8 mouse cellular contexts compared by ENCODE assay signal in the genomic region with DNA sequence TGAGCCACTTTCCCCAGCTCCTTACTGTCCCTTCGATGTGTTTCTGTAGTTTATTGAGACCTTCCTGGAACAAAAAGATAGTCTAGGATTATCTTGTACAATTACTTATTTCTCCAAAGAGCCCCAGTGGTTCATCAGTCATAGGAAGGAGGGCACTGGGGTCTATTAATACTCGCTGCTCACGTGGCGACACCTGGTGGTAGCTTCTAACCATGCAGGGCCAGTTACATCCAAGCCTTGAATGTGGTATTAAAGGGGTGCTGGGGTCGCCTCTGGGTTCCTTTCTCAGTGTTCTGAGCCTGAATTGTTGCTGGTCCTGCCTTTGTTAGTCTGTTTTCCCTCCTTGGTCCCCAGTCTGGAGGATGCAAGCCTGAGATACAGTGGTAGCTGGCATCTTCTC. TPM values are rescaled to one million over a fixed set of nuclear protein-coding genes. Genes with fewer than 3 reads are reported as not detected.
DNase-seq lines count a peak whose midpoint lies in the region; ATAC-seq and TF ChIP-seq lines count a peak whose summit lies in the region.

No protein-coding gene starts in this region.

- H3K9me3 ChIP-seq in kidney, embryonic 16.5 days (ENCODE audit: low read length), result no peaks in the 10 kb centered on the region
- no peaks in the 10 kb centered on the region for H3K9me3 ChIP-seq in G1E (replicated peaks)
- no peaks in the 10 kb centered on the region for H3K9me3 ChIP-seq in midbrain, embryonic 15.5 days

- no peak overlapping the region for H3K4me2 ChIP-seq in kidney, embryonic 16.5 days (replicated peaks; ENCODE audit: low read depth, low read length)
- H3K4me2 ChIP-seq in midbrain, embryonic 15.5 days, result no peak overlapping the region

- H3K4me3 ChIP-seq in kidney, embryonic 16.5 days (ENCODE audit: low read length), result no peak overlapping the region
- H3K4me3 ChIP-seq in G1E (ENCODE audit: low read depth, low read length), result no peak overlapping the region
- H3K4me3 ChIP-seq in midbrain, embryonic 15.5 days, result no peak overlapping the region

- WGBS in kidney, embryonic 16.5 days, result 8% methylated on average over 5 of the region's 5 CpGs
- 9% methylated on average over 5 of the region's 5 CpGs for WGBS in midbrain, embryonic 15.5 days

- no peak; the same call in 1 of the 2 replicates for ATAC-seq in kidney, embryonic 16.5 days (ENCODE audit: low FRiP score, low TSS enrichment)
- ATAC-seq in G1E (ENCODE audit: extremely low read depth, insufficient number of reproducible peaks, low FRiP score, poor library complexity, severe bottlenecking), result no peak; the same call in 1 of the 2 replicates
- ATAC-seq in granulocyte monocyte progenitor cell, adult 5-6 weeks (replicated peaks; ENCODE audit: poor library complexity, severe bottlenecking), result peak; percentile 75
- ATAC-seq in midbrain, embryonic 15.5 days (replicated peaks), result 0 out of 2 replicates have a peak, but pooled peaks have one; percentile 52

- peaks cover 4% of the 10 kb centered on the region; the same call in 1 of the 2 replicates for H3K4me1 ChIP-seq in kidney, embryonic 16.5 days (ENCODE audit: insufficient read depth, low read length)
- H3K4me1 ChIP-seq in G1E (ENCODE audit: insufficient read depth, low read depth, low read length), result no peaks in the 10 kb centered on the region
- H3K4me1 ChIP-seq in midbrain, embryonic 15.5 days, result no peaks in the 10 kb centered on the region

- no peaks in the 10 kb centered on the region for H3K27me3 ChIP-seq in kidney, embryonic 16.5 days (ENCODE audit: insufficient read depth, low read length)
- peaks cover 13% of the 10 kb centered on the region for H3K27me3 ChIP-seq in G1E (ENCODE audit: insufficient read depth, low read length)
- H3K27me3 ChIP-seq in midbrain, embryonic 15.5 days (replicated peaks), result no peaks in the 10 kb centered on the region

- no peak overlapping the region for H3K9ac ChIP-seq in kidney, embryonic 16.5 days (replicated peaks; ENCODE audit: low read length)
- H3K9ac ChIP-seq in midbrain, embryonic 15.5 days, result no peak overlapping the region

- no peak overlapping the region for H3K27ac ChIP-seq in kidney, embryonic 16.5 days (ENCODE audit: low read length)
- no peak overlapping the region for H3K27ac ChIP-seq in midbrain, embryonic 15.5 days

- H3K36me3 ChIP-seq in kidney, embryonic 16.5 days (ENCODE audit: insufficient read depth, low read length), result no peaks in the 10 kb centered on the region
- H3K36me3 ChIP-seq in G1E (replicated peaks), result no peaks in the 10 kb centered on the region
- no peaks in the 10 kb centered on the region for H3K36me3 ChIP-seq in midbrain, embryonic 15.5 days (replicated peaks)

- peak; percentile 30 for DNase-seq in kidney, adult 11 months
- peak; percentile 18 for DNase-seq in G1E (ENCODE audit: low spot score)
- DNase-seq in cerebellum, adult 9-11 months, result peak; percentile 10
- DNase-seq in layer of hippocampus, adult 9-10 months (ENCODE audit: low spot score), result peak; percentile 33
- DNase-seq in thymus, postnatal 4 days, result peak; percentile 81

- TF ChIP-seq CTCF in G1E (IDR thresholded peaks at IDR 0.05; ENCODE audit: low read depth, low read length), result peak; percentile 62

RNA-seq across cellular contexts. Expression of a gene that starts 52.9 kb away (rescaled TPM):
- 16.8 and 17.2 TPM in 2 replicates for polyA plus RNA-seq in kidney, embryonic 16.5 days (2015; fragmentation: Nextera tagmentation; extraction: Ambion mirVana)
- total RNA-seq in G1E (2014; fragmentation: Nextera tagmentation), result not detected in 2 replicates
- 0.06 and 0.11 TPM in 2 replicates for total RNA-seq in G1E (2017)
- polyA plus RNA-seq in G1E (2012), result not detected in 2 replicates
- not detected in 2 replicates for total RNA-seq in granulocyte monocyte progenitor cell, adult 5-6 weeks (2014; fragmentation: Nextera tagmentation)
- total RNA-seq in granulocyte monocyte progenitor cell, adult 5-6 weeks (2017), result not detected in 2 replicates
- 1.6 and 2.6 TPM in 2 replicates for polyA plus RNA-seq in midbrain, embryonic 15.5 days (2015; fragmentation: Nextera tagmentation; extraction: Ambion mirVana)

Comparison
In these comparisons a context has a peak if more than half of its experiments do, and no peak if none do; other contexts are left out.
1. DNase-seq: peak in every context shown above with its lines; median percentile 81 in thymus, postnatal 4 days; 33 in layer of hippocampus, adult 9-10 months; 30 in kidney, adult 11 months; 18 in G1E; 10 in cerebellum, adult 9-11 months.
2. ATAC-seq: peak in granulocyte monocyte progenitor cell, adult 5-6 weeks (single experiment) and midbrain, embryonic 15.5 days (single experiment); none in kidney, embryonic 16.5 days (single experiment) and G1E (single experiment).